Mouse (Mus musculus): ENCODE data around the gene Brox. TPM values are rescaled to one million over a fixed set of nuclear protein-coding genes. Genes with fewer than 3 reads are reported as not detected.

Gene Brox
- polyA plus RNA-seq, 1 experiment from 2014 or later = 29.7 TPM

DNA sequence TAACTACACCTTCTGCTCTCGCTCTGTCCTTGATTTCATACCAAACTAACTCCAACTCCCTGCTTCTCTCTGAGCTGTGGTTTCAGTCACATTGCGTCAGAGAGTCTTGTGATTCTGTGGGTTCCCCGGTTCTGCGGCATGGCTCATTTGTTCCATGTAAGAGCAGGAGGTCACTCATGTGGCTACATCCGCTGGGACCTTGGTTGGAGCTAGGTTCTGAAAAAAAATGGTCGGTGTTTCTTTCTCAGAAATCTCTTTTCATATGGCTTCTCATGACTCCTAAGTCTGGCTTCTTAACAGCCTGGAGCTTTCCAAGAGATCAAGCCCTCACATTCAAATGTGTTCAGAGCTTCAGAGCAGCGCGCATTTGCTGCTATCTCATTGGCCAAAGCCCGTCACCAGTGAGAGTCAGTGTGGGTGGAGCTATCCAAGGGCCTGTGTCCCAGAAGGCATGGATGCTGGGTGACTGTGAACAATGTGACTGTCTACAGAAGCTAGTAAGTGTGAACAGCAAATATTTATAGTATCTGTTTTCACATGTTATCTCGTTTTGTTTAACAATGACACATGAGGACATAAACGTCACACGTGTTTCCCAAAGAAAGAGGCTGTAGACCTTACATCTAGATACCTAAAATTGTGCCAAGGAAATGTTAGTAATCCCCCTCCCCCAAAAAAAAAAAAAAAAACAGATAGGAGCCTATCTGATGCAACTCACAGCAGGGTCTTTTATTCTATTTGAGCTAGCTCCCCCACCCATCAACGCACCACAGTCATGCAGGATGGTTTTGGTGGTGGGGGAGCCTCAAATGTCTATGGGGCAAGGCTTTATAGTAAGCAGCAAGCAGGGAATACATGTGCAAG, 32.7 kb downstream of the Brox start:
- no peak for ATAC-seq
- Histone ChIP-seq H3K4me3 (ENCODE audit: low read depth, low read length) (no peak overlapping the region), H3K9ac (ENCODE audit: low read depth, low read length) (no peak overlapping the region), H3K4me2 (replicated peaks; ENCODE audit: low read depth) (no peak overlapping the region), H3K36me3 (ENCODE audit: control insufficient read depth, insufficient read depth) (no peaks in the 10 kb centered on the region), H3K4me1 (replicated peaks; ENCODE audit: control insufficient read depth, insufficient read depth, low read length) (no peaks in the 10 kb centered on the region), H3K9me3 (ENCODE audit: control insufficient read depth) (no peaks in the 10 kb centered on the region), H3K27me3 (replicated peaks; ENCODE audit: control insufficient read depth, insufficient read depth, low read length) (no peaks in the 10 kb centered on the region), H3K27ac (ENCODE audit: low read depth, low read length) (no peak overlapping the region)
- WGBS = 69% methylated on average over 13 of the region's 13 CpGs
- no peak for TF ChIP-seq CTCF (IDR thresholded peaks at IDR 0.05; ENCODE audit: low read depth)

DNA sequence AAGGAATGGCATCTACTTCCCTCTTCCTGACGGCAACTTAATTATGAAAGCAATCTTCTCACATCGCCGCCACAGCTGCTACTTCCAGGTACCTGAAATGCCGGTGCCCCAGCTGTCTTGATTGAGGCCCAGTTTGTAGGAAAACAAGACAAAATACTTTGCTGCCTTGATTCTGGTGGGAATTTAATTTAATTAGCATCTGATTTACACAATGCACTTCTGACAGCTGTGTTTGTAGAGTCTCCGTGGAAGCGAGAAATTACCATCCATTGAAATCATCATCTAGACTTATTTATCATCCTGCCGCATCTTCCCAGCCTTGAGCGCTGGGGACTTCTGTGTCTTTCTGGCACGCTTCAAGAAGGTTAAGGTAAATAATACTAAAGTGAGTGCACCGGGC, 44.5 kb downstream of the Brox start:
- 50% methylated on average over 10 of the region's 10 CpGs for WGBS
- ATAC-seq = no peak
- no peaks in the 10 kb centered on the region for H3K27me3 ChIP-seq (replicated peaks; ENCODE audit: control insufficient read depth, insufficient read depth, low read length)
- H3K9me3 ChIP-seq (ENCODE audit: control insufficient read depth) = no peaks in the 10 kb centered on the region
- no peak overlapping the region for H3K9ac ChIP-seq (ENCODE audit: low read depth, low read length)
- H3K4me1 ChIP-seq (replicated peaks; ENCODE audit: control insufficient read depth, insufficient read depth, low read length) = no peaks in the 10 kb centered on the region
- H3K27ac ChIP-seq (ENCODE audit: low read depth, low read length) = no peak overlapping the region
- H3K4me2 ChIP-seq (replicated peaks; ENCODE audit: low read depth) = no peak overlapping the region
- no peak overlapping the region for H3K4me3 ChIP-seq (ENCODE audit: low read depth, low read length)
- no peak for TF ChIP-seq CTCF (IDR thresholded peaks at IDR 0.05; ENCODE audit: low read depth)
- no peaks in the 10 kb centered on the region for H3K36me3 ChIP-seq (ENCODE audit: control insufficient read depth, insufficient read depth)

DNA sequence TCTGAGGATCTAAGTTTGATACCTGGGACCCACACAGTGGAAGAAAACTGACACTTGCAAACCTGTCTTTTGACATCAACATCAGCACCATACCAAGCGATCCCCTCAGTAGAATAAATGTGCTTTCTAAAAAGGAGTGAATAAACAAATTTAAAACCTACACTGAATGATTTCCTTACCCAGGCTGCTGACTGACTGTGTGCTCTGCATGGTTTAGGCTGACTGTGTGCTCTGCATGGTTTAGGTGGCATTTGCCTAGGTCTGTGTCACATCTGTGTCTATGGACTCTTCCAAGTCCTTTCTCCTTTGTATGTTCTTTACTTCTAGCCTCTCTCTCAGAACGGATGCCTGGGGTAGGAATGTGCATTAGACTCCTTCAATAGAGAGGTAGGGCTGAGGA, 45.3 kb downstream of the Brox start:
- Histone ChIP-seq H3K9ac (ENCODE audit: low read depth, low read length) (no peak overlapping the region), H3K27ac (ENCODE audit: low read depth, low read length) (no peak overlapping the region), H3K27me3 (replicated peaks; ENCODE audit: control insufficient read depth, insufficient read depth, low read length) (no peaks in the 10 kb centered on the region), H3K4me2 (replicated peaks; ENCODE audit: low read depth) (no peak overlapping the region), H3K9me3 (ENCODE audit: control insufficient read depth) (no peaks in the 10 kb centered on the region), H3K4me3 (ENCODE audit: low read depth, low read length) (no peak overlapping the region), H3K4me1 (replicated peaks; ENCODE audit: control insufficient read depth, insufficient read depth, low read length) (no peaks in the 10 kb centered on the region), H3K36me3 (ENCODE audit: control insufficient read depth, insufficient read depth) (no peaks in the 10 kb centered on the region)
- WGBS = 82% methylated on average over 2 of the region's 2 CpGs
- TF ChIP-seq CTCF (IDR thresholded peaks at IDR 0.05; ENCODE audit: low read depth) = no peak
- no peak for ATAC-seq

DNA sequence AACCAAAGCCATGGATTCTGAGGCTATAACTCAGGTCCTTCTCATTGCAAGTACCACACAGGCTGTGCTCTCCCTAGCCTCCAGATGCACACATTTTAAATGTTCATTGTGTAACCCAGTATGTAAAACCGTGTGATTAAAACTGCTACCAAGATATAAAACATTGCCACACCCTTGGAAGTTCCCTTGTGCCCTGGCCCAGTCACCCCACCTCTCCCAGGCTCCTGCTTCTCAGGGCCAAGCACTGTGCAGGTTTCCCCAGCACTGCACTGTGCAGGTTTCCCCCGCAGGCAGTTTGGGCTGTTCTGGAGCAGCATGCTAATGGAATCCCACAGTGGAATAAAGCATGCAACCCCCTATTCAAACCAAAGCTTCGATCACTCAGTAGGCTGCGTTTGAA, 46.5 kb downstream of the Brox start:
- no peak for TF ChIP-seq CTCF (IDR thresholded peaks at IDR 0.05; ENCODE audit: low read depth)
- no peaks in the 10 kb centered on the region for H3K27me3 ChIP-seq (replicated peaks; ENCODE audit: control insufficient read depth, insufficient read depth, low read length)
- no peaks in the 10 kb centered on the region for H3K36me3 ChIP-seq (ENCODE audit: control insufficient read depth, insufficient read depth)
- no peak overlapping the region for H3K27ac ChIP-seq (ENCODE audit: low read depth, low read length)
- no peak overlapping the region for H3K9ac ChIP-seq (ENCODE audit: low read depth, low read length)
- no peak overlapping the region for H3K4me2 ChIP-seq (replicated peaks; ENCODE audit: low read depth)
- WGBS = 61% methylated on average over 4 of the region's 4 CpGs
- ATAC-seq = no peak
- no peak overlapping the region for H3K4me3 ChIP-seq (ENCODE audit: low read depth, low read length)
- no peaks in the 10 kb centered on the region for H3K4me1 ChIP-seq (replicated peaks; ENCODE audit: control insufficient read depth, insufficient read depth, low read length)
- no peaks in the 10 kb centered on the region for H3K9me3 ChIP-seq (ENCODE audit: control insufficient read depth)

DNA sequence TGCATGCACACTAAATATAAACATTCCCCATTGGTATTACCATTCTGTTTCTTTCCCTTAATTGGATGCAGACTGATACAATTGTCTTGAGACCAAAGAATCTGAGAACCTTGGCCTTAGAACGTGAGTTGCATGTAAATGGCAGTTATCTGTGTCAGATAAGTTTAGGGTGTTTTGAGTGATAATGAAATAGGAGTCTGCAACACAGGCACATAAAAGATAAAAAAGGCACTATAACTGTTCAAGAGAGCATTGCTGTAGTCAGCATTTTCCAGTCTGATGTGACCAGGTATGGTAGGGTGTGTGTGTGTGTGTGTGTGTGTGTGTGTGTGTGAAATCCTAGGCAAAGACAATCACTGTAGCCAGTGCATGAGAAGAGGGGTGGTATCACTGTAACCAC, 48.9 kb downstream of the Brox start:
- 21% methylated on average over 1 of the region's 1 CpGs for WGBS
- Histone ChIP-seq H3K27me3 (replicated peaks; ENCODE audit: control insufficient read depth, insufficient read depth, low read length) (no peaks in the 10 kb centered on the region), H3K27ac (ENCODE audit: low read depth, low read length) (no peak overlapping the region), H3K4me1 (replicated peaks; ENCODE audit: control insufficient read depth, insufficient read depth, low read length) (no peaks in the 10 kb centered on the region), H3K9ac (ENCODE audit: low read depth, low read length) (no peak overlapping the region), H3K4me2 (replicated peaks; ENCODE audit: low read depth) (no peak overlapping the region), H3K36me3 (ENCODE audit: control insufficient read depth, insufficient read depth) (no peaks in the 10 kb centered on the region), H3K4me3 (ENCODE audit: low read depth, low read length) (no peak overlapping the region), H3K9me3 (ENCODE audit: control insufficient read depth) (0 out of 2 replicates have a peak, but pooled peaks cover 4% of the 10 kb centered on the region)
- no peak for ATAC-seq
- no peak for TF ChIP-seq CTCF (IDR thresholded peaks at IDR 0.05; ENCODE audit: low read depth)

DNA sequence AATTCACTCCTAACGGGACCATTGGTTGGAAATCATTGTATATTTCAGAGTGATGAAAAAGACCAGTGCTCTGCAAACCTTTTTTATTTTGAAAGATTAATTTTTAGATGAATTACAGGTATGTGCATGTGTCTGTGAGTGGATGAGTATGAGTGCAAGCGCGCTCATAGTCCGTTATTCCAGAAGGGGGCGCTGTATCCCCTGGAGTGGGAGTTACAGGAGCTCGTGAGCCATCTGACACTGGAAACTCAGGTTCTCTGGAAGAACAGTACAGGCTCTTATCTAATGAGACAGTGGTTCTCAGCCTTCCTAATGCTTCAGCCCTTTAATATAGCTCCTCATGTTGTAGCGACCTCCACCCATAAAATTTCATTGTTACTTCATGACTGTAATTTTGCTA, 53.8 kb downstream of the Brox start:
- Histone ChIP-seq H3K4me1 (replicated peaks; ENCODE audit: control insufficient read depth, insufficient read depth, low read length) (no peaks in the 10 kb centered on the region), H3K36me3 (ENCODE audit: control insufficient read depth, insufficient read depth) (no peaks in the 10 kb centered on the region), H3K4me3 (ENCODE audit: low read depth, low read length) (no peak overlapping the region), H3K9ac (ENCODE audit: low read depth, low read length) (no peak overlapping the region), H3K27ac (ENCODE audit: low read depth, low read length) (no peak overlapping the region), H3K27me3 (replicated peaks; ENCODE audit: control insufficient read depth, insufficient read depth, low read length) (no peaks in the 10 kb centered on the region), H3K4me2 (replicated peaks; ENCODE audit: low read depth) (no peak overlapping the region), H3K9me3 (ENCODE audit: control insufficient read depth) (0 out of 2 replicates have a peak, but pooled peaks cover 4% of the 10 kb centered on the region)
- peak; percentile 24; the same call in 1 of the 2 replicates for TF ChIP-seq CTCF (IDR thresholded peaks at IDR 0.05; ENCODE audit: low read depth)
- ATAC-seq = no peak
- WGBS = 78% methylated on average over 7 of the region's 7 CpGs
